Mouse (Mus musculus) MEL (cell line): ENCODE measurements around the gene Dcun1d2. TPM values are rescaled to one million over a fixed set of nuclear protein-coding genes. Genes with fewer than 3 reads are reported as not detected.
"Not testable (repeated sequence)": the region's sequence is repeated elsewhere in the genome, so short reads cannot be mapped to it uniquely, and the experiment has no call there.

Experiments used
- DNase-seq: peaks from one replicate; pipeline ENCODE4 v3.0.0; 2011; ENCODE audit warnings: low read depth, low spot score
- H3K27ac ChIP-seq: 2 replicates; pipeline ENCODE4 v1.5.1; 2012; ENCODE audit warnings: low read depth, mild to moderate bottlenecking, control low read depth, low read length, moderate library complexity; ENCODE audit not compliant: control insufficient read depth
- H3K27me3 ChIP-seq, 2 experiments: fragments of 150-350 bp in 1 of 2; sonication (generic) in 1 of 2; 2 replicates each; pipeline ENCODE4 v1.6.1; 2012; ENCODE audit warnings: low read length in 2 of 2, mild to moderate bottlenecking in 2 of 2, improper control_type of control experiment in 1 of 2, moderate library complexity in 1 of 2; ENCODE audit not compliant: insufficient read depth in 2 of 2, control insufficient read depth in 1 of 2
- H3K36me3 ChIP-seq, 2 experiments: 2 replicates each; pipeline ENCODE4 v1.6.1; 2012 to 2014; ENCODE audit warnings: low read length in 2 of 2, improper control_type of control experiment in 1 of 2, inconsistent platforms in 1 of 2, mild to moderate bottlenecking in 1 of 2; ENCODE audit not compliant: insufficient read depth in 2 of 2, control insufficient read depth in 1 of 2
- H3K4me1 ChIP-seq, 2 experiments: fragments of 150-350 bp in 1 of 2; sonication (generic) in 1 of 2; 2 replicates each; pipeline ENCODE4 v1.6.1; 2012; ENCODE audit warnings: low read length in 2 of 2, improper control_type of control experiment in 1 of 2, mild to moderate bottlenecking in 1 of 2; ENCODE audit not compliant: insufficient read depth in 2 of 2, control insufficient read depth in 1 of 2
- H3K4me3 ChIP-seq, 2 experiments: fragments of 150-350 bp in 1 of 2; sonication (generic) in 1 of 2; 2 replicates each; pipeline ENCODE4 v1.5.1; 2012; ENCODE audit warnings: low read depth in 2 of 2, low read length in 2 of 2, mild to moderate bottlenecking in 2 of 2, moderate library complexity in 2 of 2, control low read depth in 1 of 2, improper control_type of control experiment in 1 of 2; ENCODE audit not compliant: control insufficient read depth in 1 of 2, insufficient read depth in 1 of 2
- H3K79me2 ChIP-seq: 2 replicates; pipeline ENCODE4 v1.6.1; 2012; ENCODE audit warnings: mild to moderate bottlenecking, low read length, moderate library complexity; ENCODE audit not compliant: control insufficient read depth, poor library complexity, insufficient read depth
- H3K9ac ChIP-seq: 2 replicates; pipeline ENCODE4 v1.6.1; 2012; ENCODE audit warnings: low read depth, mild to moderate bottlenecking, control low read depth, low read length, moderate library complexity; ENCODE audit not compliant: control insufficient read depth, poor library complexity, severe bottlenecking
- H3K9me3 ChIP-seq: fragments of 150-350 bp; sonication (generic); replicated peaks from 2 replicates; pipeline ENCODE4 v1.6.1; 2012; ENCODE audit warnings: mild to moderate bottlenecking, low read length, improper control_type of control experiment, moderate library complexity; ENCODE audit not compliant: insufficient read depth
- BHLHE40 ChIP-seq: IDR thresholded peaks from 2 replicates; pipeline ENCODE4 v1.6.1; 2012; ENCODE audit warnings: low read depth, mild to moderate bottlenecking, inconsistent platforms, low read length, improper control_type of control experiment, borderline replicate concordance
- CHD2 ChIP-seq: IDR thresholded peaks from 2 replicates; pipeline ENCODE4 v1.6.1; 2011; ENCODE audit warnings: low read length, improper control_type of control experiment
- E2F4 ChIP-seq: IDR thresholded peaks from 2 replicates; pipeline ENCODE4 v1.6.1; 2011; ENCODE audit warnings: low read depth, low read length, improper control_type of control experiment, borderline replicate concordance
- ELF1 ChIP-seq: IDR thresholded peaks from 2 replicates; pipeline ENCODE4 v1.6.1; 2014; ENCODE audit warnings: low read depth, mild to moderate bottlenecking, inconsistent platforms, low read length, improper control_type of control experiment, moderate library complexity
- GABPA ChIP-seq: IDR thresholded peaks from 2 replicates; pipeline ENCODE4 v1.6.1; 2012; ENCODE audit warnings: low read depth, mild to moderate bottlenecking, inconsistent platforms, low read length, improper control_type of control experiment, moderate library complexity
- GATA1 ChIP-seq: IDR thresholded peaks from 2 replicates; pipeline ENCODE4 v1.6.1; 2011; ENCODE audit warnings: low read depth, low read length, improper control_type of control experiment
- JUND ChIP-seq: IDR thresholded peaks from 2 replicates; pipeline ENCODE4 v1.6.1; 2011; ENCODE audit warnings: low read depth, mild to moderate bottlenecking, improper control_type of control experiment, low read length
- KAT2A ChIP-seq: conservative IDR thresholded peaks from 2 replicates; pipeline ENCODE4 v1.6.1; 2012; ENCODE audit warnings: low read depth, low read length, improper control_type of control experiment, inconsistent platforms
- MEF2A ChIP-seq: IDR thresholded peaks from 2 replicates; pipeline ENCODE4 v1.6.1; 2014; ENCODE audit warnings: low read depth, mild to moderate bottlenecking, inconsistent platforms, low read length, improper control_type of control experiment; ENCODE audit not compliant: poor library complexity, insufficient replicate concordance, severe bottlenecking; ENCODE audit errors: extremely low read depth
- MXI1 ChIP-seq: IDR thresholded peaks from 2 replicates; pipeline ENCODE4 v1.6.1; 2011; ENCODE audit warnings: mild to moderate bottlenecking, low read depth, low read length, improper control_type of control experiment
- MYB ChIP-seq: IDR thresholded peaks from 2 replicates; pipeline ENCODE4 v1.6.1; 2011; ENCODE audit warnings: mild to moderate bottlenecking, low read depth, low read length, improper control_type of control experiment
- NRF1 ChIP-seq: IDR thresholded peaks from 2 replicates; pipeline ENCODE4 v1.6.1; 2014; ENCODE audit warnings: low read depth, mild to moderate bottlenecking, inconsistent platforms, low read length, improper control_type of control experiment, moderate library complexity; ENCODE audit not compliant: poor library complexity, insufficient read depth, severe bottlenecking
- POLR2AphosphoS2 ChIP-seq: IDR thresholded peaks from 2 replicates; pipeline ENCODE4 v1.6.1; 2011; ENCODE audit warnings: low read length, improper control_type of control experiment
- POLR2AphosphoS5 ChIP-seq: IDR thresholded peaks from 2 replicates; pipeline ENCODE4 v1.6.1; 2012; ENCODE audit warnings: low read depth, borderline replicate concordance, mild to moderate bottlenecking, inconsistent platforms, low read length, moderate library complexity, mixed read lengths
- RAD21 ChIP-seq: IDR thresholded peaks from 2 replicates; pipeline ENCODE4 v1.6.1; 2011; ENCODE audit warnings: mild to moderate bottlenecking, low read depth, low read length, improper control_type of control experiment
- SIN3A ChIP-seq: IDR thresholded peaks from 2 replicates; pipeline ENCODE4 v1.6.1; 2012; ENCODE audit warnings: low read length, improper control_type of control experiment, inconsistent platforms
- SMC3 ChIP-seq: IDR thresholded peaks from 2 replicates; pipeline ENCODE4 v1.6.1; 2011; ENCODE audit warnings: low read depth, low read length, improper control_type of control experiment
- TCF12 ChIP-seq: IDR thresholded peaks from 2 replicates; pipeline ENCODE4 v1.6.1; 2014; ENCODE audit warnings: low read depth, mild to moderate bottlenecking, inconsistent platforms, low read length, improper control_type of control experiment, moderate library complexity
- UBTF ChIP-seq: IDR thresholded peaks from 2 replicates; pipeline ENCODE4 v1.6.1; 2012; ENCODE audit warnings: low read depth, mild to moderate bottlenecking, inconsistent platforms, low read length, improper control_type of control experiment, moderate library complexity, borderline replicate concordance; ENCODE audit not compliant: insufficient read depth
- USF1 ChIP-seq: IDR thresholded peaks from 2 replicates; pipeline ENCODE4 v1.6.1; 2014; ENCODE audit warnings: low read depth, mild to moderate bottlenecking, inconsistent platforms, low read length, improper control_type of control experiment, moderate library complexity
- polyA plus RNA-seq, 2 experiments: library from polyadenylated mRNA; stranded (reverse) in 1 of 2; unstranded in 1 of 2; fragments of >175 nt in 1 of 2; fragments of >200 nt in 1 of 2; gene quantifications; 2 replicates each; pipeline versions ENCODE4 v1.2.1 to v1.2.4; 2012; ENCODE audit warnings: low replicate concordance in 2 of 2, low read depth in 1 of 2; ENCODE audit not compliant: insufficient read length in 2 of 2, insufficient read depth in 1 of 2, missing spikeins in 1 of 2
- total RNA-seq: library from RNA; depleted of rRNA; stranded (reverse); fragments of 300-350 nt; gene quantifications from 2 replicates; pipeline ENCODE4 v1.2.3, GENCODE M21; 2012

Dcun1d2 gene
- total and polyA plus RNA-seq, 3 experiments: 19.1 to 19.9 TPM; not detected in 1

DNA sequence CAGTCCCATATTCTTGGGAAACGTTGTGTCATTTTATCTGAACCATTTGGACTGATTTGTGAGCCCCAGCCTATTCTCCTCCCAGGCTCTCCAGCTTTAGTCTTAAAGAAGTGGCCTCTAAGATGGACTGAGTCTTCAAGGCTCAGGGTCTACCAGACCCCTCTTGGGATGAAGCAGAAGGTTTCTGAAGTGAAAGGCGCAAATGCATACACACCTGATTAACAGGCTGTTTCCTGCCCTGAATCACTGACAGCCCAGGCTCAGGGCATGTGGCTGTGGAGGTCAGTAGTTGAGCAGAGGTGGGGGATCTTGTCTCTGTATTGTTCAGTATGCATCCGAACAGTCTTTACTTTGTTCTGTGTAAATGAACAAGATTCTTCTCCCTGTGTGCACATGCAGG is 49.7 kb upstream of the Dcun1d2 start:
- H3K4me3 ChIP-seq: no peak overlapping the region
- peak overlapping the region; percentile 51 for H3K27ac ChIP-seq
- H3K9ac ChIP-seq: peak overlapping the region; percentile 72
- no peaks in the 10 kb centered on the region for H3K27me3 ChIP-seq
- TF ChIP-seq GABPA (no peak), SMC3 (no peak), TCF12 (no peak), SIN3A (no peak), E2F4 (no peak), BHLHE40 (no peak), MEF2A (no peak), POLR2AphosphoS2 (no peak), JUND (no peak), MYB (no peak), GATA1 (no peak), NRF1 (no peak), CHD2 (no peak), USF1 (no peak), KAT2A (no peak), RAD21 (no peak), POLR2AphosphoS5 (no peak), MXI1 (no peak), ELF1 (no peak), UBTF (no peak)
- H3K79me2 ChIP-seq: peaks cover 39% of the 10 kb centered on the region
- DNase-seq: no peak
- H3K36me3 ChIP-seq: peaks cover 9 to 36% of the 10 kb centered on the region in 2 experiments
- peaks cover 6 to 38% of the 10 kb centered on the region in 2 experiments for H3K4me1 ChIP-seq
- H3K9me3 ChIP-seq: no peaks in the 10 kb centered on the region

DNA sequence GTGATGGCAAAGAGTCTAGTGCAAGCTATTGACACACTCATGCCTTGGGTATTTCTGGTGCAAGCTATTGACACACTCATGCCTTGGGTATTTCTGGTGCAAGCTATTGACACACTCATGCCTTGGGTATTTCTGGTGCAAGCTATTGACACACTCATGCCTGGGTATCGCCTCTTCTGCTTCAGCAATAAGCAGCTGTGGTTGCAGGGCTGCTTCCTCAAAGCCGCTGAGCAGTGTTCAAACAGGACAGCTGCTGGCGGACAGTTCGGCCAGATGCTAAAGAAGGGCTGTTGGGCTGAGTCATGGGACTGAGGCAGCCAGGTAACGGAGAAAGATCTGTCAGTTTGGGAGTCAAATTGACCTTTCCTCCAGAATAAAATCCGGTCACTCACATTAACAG is 49.3 kb upstream of the Dcun1d2 start:
- H3K79me2 ChIP-seq: peaks cover 34% of the 10 kb centered on the region
- H3K36me3 ChIP-seq: peaks cover 9 to 32% of the 10 kb centered on the region in 2 experiments
- peak overlapping the region; percentile 72 for H3K9ac ChIP-seq
- H3K27ac ChIP-seq: peak overlapping the region; percentile 51; the same call in 1 of the 2 replicates
- H3K9me3 ChIP-seq, H3K27me3 ChIP-seq, DNase-seq, H3K4me3 ChIP-seq: not testable (repeated sequence)
- peaks cover 6 to 33% of the 10 kb centered on the region in 2 experiments for H3K4me1 ChIP-seq
